Mouse (Mus musculus) hindbrain, embryonic 14.5 days (tissue): ENCODE results near the gene Mnat1. TPM values are rescaled to one million over a fixed set of nuclear protein-coding genes. Genes with fewer than 3 reads are reported as not detected.

Source experiments
- ATAC-seq: fragments of 200-750 bp; cut with Nextera tagmentation; 2 replicates; pipeline ENCODE4 v1.8.0; 2017; ENCODE audit warnings: moderate number of reproducible peaks, mild to moderate bottlenecking, moderate TSS enrichment, moderate library complexity; ENCODE audit not compliant: low FRiP score
- DNase-seq: peaks from one replicate; pipeline ENCODE4 v3.0.0-alpha.2; 2015; ENCODE audit warnings: low spot score
- H3K27ac ChIP-seq: fragments of 300-500 bp; sonication (generic); 2 replicates; pipeline ENCODE4 v1.5.1; 2014; ENCODE audit warnings: mild to moderate bottlenecking, moderate library complexity
- H3K27me3 ChIP-seq: fragments of 300-500 bp; sonication (generic); 2 replicates; pipeline ENCODE4 v1.6.1; 2014; ENCODE audit warnings: mild to moderate bottlenecking, low read length, mixed read lengths; ENCODE audit not compliant: control insufficient read depth, insufficient read depth
- H3K36me3 ChIP-seq: fragments of 300-500 bp; sonication (generic); replicated peaks from 2 replicates; pipeline ENCODE4 v1.6.1; 2014; ENCODE audit not compliant: control insufficient read depth, insufficient read depth
- H3K4me1 ChIP-seq: fragments of 300-500 bp; sonication (generic); replicated peaks from 2 replicates; pipeline ENCODE4 v1.6.1; 2014; ENCODE audit warnings: antibody characterized with exemption, low read length, mixed read lengths; ENCODE audit not compliant: control insufficient read depth, insufficient read depth
- H3K4me2 ChIP-seq: fragments of 300-500 bp; sonication (generic); replicated peaks from 2 replicates; pipeline ENCODE4 v1.6.1; 2014; ENCODE audit warnings: mild to moderate bottlenecking, moderate library complexity
- H3K4me3 ChIP-seq: fragments of 300-500 bp; sonication (generic); replicated peaks from 2 replicates; pipeline ENCODE4 v1.5.1; 2014; ENCODE audit warnings: mild to moderate bottlenecking, low read length
- H3K9ac ChIP-seq: fragments of 300-500 bp; sonication (generic); 2 replicates; pipeline ENCODE4 v1.6.1; 2014
- H3K9me3 ChIP-seq: fragments of 300-500 bp; sonication (generic); 2 replicates; pipeline ENCODE4 v1.6.1; 2016; ENCODE audit warnings: low read length; ENCODE audit not compliant: control insufficient read depth
- WGBS: fragments of 180-500 bp; shearing (Covaris S2); extraction: QIAGEN DNeasy Blood & Tissue Kit; methylation state at CpG from one replicate; pipeline ENCODE4 v1.1.7; 2014; 5-methylcytosine and 5-hydroxymethylcytosine counted together
- polyA plus RNA-seq: library from polyadenylated mRNA; unstranded; fragments of >200 nt; fragmentation: Nextera tagmentation; extraction: Ambion mirVana; gene quantifications from 2 replicates; pipeline ENCODE4 v1.2.1, GENCODE M21; 2014

Mnat1 gene
- polyA plus RNA-seq, 1 experiment from 2014 or later, result 21.9 TPM

GRCm38 (mm10) chr12:73183896-73184295 lies 60.4 kb downstream of the Mnat1 start:
- Histone ChIP-seq H3K9me3 (no peaks in the 10 kb centered on the region), H3K27me3 (no peaks in the 10 kb centered on the region), H3K4me3 (no peak overlapping the region), H3K4me1 (no peaks in the 10 kb centered on the region), H3K27ac (no peak overlapping the region), H3K9ac (no peak overlapping the region), H3K36me3 (peaks cover 3% of the 10 kb centered on the region), H3K4me2 (no peak overlapping the region)
- ATAC-seq, result no peak
- DNase-seq, result no peak
- 65% methylated on average over 8 of the region's 8 CpGs for WGBS

GRCm38 (mm10) chr12:73197363-73197762 lies 73.8 kb downstream of the Mnat1 start:
- Histone ChIP-seq H3K9ac (no peak overlapping the region), H3K27ac (no peak overlapping the region), H3K4me3 (no peak overlapping the region), H3K27me3 (no peaks in the 10 kb centered on the region), H3K9me3 (no peaks in the 10 kb centered on the region), H3K4me2 (no peak overlapping the region), H3K4me1 (no peaks in the 10 kb centered on the region), H3K36me3 (no peaks in the 10 kb centered on the region)
- 95% methylated on average over 6 of the region's 6 CpGs for WGBS
- ATAC-seq, result no peak
- DNase-seq, result no peak

- Histone ChIP-seq H3K27me3 (no peaks in the 10 kb centered on the region), H3K36me3 (no peaks in the 10 kb centered on the region), H3K4me2 (no peak overlapping the region), H3K27ac (no peak overlapping the region), H3K4me1 (no peaks in the 10 kb centered on the region), H3K9me3 (no peaks in the 10 kb centered on the region), H3K9ac (no peak overlapping the region), H3K4me3 (no peak overlapping the region)
- 84% methylated on average over 1 of the region's 1 CpGs for WGBS
- ATAC-seq, result no peak
- no peak for DNase-seq
Observed at GRCm38 (mm10) chr12:73198451-73198850, 74.9 kb downstream of the Mnat1 start.

GRCm38 (mm10) chr12:73199375-73199774 lies 75.9 kb downstream of the Mnat1 start:
- Histone ChIP-seq H3K4me2 (no peak overlapping the region), H3K27me3 (no peaks in the 10 kb centered on the region), H3K4me3 (no peak overlapping the region), H3K27ac (no peak overlapping the region), H3K4me1 (no peaks in the 10 kb centered on the region), H3K36me3 (no peaks in the 10 kb centered on the region), H3K9ac (no peak overlapping the region), H3K9me3 (no peaks in the 10 kb centered on the region)
- DNase-seq (no peak), ATAC-seq (no peak)
- 63% methylated on average over 7 of the region's 7 CpGs for WGBS

- Histone ChIP-seq H3K4me2 (no peak overlapping the region), H3K27ac (no peak overlapping the region), H3K4me1 (no peaks in the 10 kb centered on the region), H3K4me3 (no peak overlapping the region), H3K27me3 (no peaks in the 10 kb centered on the region), H3K36me3 (no peaks in the 10 kb centered on the region), H3K9me3 (no peaks in the 10 kb centered on the region), H3K9ac (no peak overlapping the region)
- DNase-seq (no peak), ATAC-seq (no peak)
- 47% methylated on average over 3 of the region's 3 CpGs for WGBS
Observed at GRCm38 (mm10) chr12:73201587-73201986, 78.1 kb downstream of the Mnat1 start.

- ATAC-seq, result no peak
- 85% methylated on average over 11 of the region's 11 CpGs for WGBS
- DNase-seq, result no peak
Observed at GRCm38 (mm10) chr12:73205710-73206649, 82.5 kb downstream of the Mnat1 start.

GRCm38 (mm10) chr12:73207008-73207407 lies 83.5 kb downstream of the Mnat1 start:
- no peak for ATAC-seq
- no peaks in the 10 kb centered on the region for H3K27me3 ChIP-seq
- no peaks in the 10 kb centered on the region for H3K9me3 ChIP-seq
- no peak overlapping the region for H3K9ac ChIP-seq
- H3K4me1 ChIP-seq, result no peaks in the 10 kb centered on the region
- 82% methylated on average over 4 of the region's 4 CpGs for WGBS
- no peak overlapping the region for H3K27ac ChIP-seq
- no peak for DNase-seq
- H3K4me2 ChIP-seq, result no peak overlapping the region
- H3K36me3 ChIP-seq, result no peaks in the 10 kb centered on the region
- H3K4me3 ChIP-seq, result no peak overlapping the region

More at GRCm38 (mm10) chr12:73205710-73206649, 82.5 kb downstream of the Mnat1 start:
- no peaks in the 10 kb centered on the region for H3K27me3 ChIP-seq
- H3K27ac ChIP-seq, result no peak overlapping the region
- H3K36me3 ChIP-seq, result no peaks in the 10 kb centered on the region
- H3K4me1 ChIP-seq, result no peaks in the 10 kb centered on the region
- H3K4me3 ChIP-seq, result no peak overlapping the region
- no peaks in the 10 kb centered on the region for H3K9me3 ChIP-seq
- no peak overlapping the region for H3K9ac ChIP-seq
- H3K4me2 ChIP-seq, result no peak overlapping the region

GRCm38 (mm10) chr12:73207461-73207860 lies 83.9 kb downstream of the Mnat1 start:
- H3K4me3 ChIP-seq, result no peak overlapping the region
- no peaks in the 10 kb centered on the region for H3K4me1 ChIP-seq
- H3K4me2 ChIP-seq, result no peak overlapping the region
- no peaks in the 10 kb centered on the region for H3K27me3 ChIP-seq
- no peak overlapping the region for H3K9ac ChIP-seq
- H3K27ac ChIP-seq, result no peak overlapping the region
- ATAC-seq (no peak), DNase-seq (no peak)
- no peaks in the 10 kb centered on the region for H3K36me3 ChIP-seq
- 77% methylated on average over 1 of the region's 1 CpGs for WGBS
- H3K9me3 ChIP-seq, result no peaks in the 10 kb centered on the region

- Histone ChIP-seq H3K9ac (no peak overlapping the region), H3K36me3 (no peaks in the 10 kb centered on the region), H3K27ac (no peak overlapping the region), H3K4me3 (no peak overlapping the region), H3K27me3 (no peaks in the 10 kb centered on the region), H3K9me3 (no peaks in the 10 kb centered on the region), H3K4me2 (no peak overlapping the region), H3K4me1 (no peaks in the 10 kb centered on the region)
- ATAC-seq (no peak), DNase-seq (no peak)
- 95% methylated on average over 4 of the region's 4 CpGs for WGBS
Observed at GRCm38 (mm10) chr12:73208518-73208917, 85.0 kb downstream of the Mnat1 start.
